Mouse (Mus musculus) E14TG2a.4 (cell line): ENCODE measurements around the gene Slc7a11.

Experiments used
- CTCF ChIP-seq: conservative IDR thresholded peaks from 2 replicates; pipeline ENCODE4 v1.5.1; 2014; ENCODE audit warnings: low read length
- NANOG ChIP-seq: IDR thresholded peaks from 2 replicates; pipeline ENCODE4 v1.6.1; 2014; ENCODE audit warnings: borderline replicate concordance, low read length, mixed read lengths

- TF ChIP-seq CTCF (peak; percentile 33), NANOG (no peak)
Measured at GRCm38 (mm10) chr3:50121001-50121400, 322.4 kb downstream of the Slc7a11 start.
